Mouse (Mus musculus) left cerebral cortex, adult 18-20 months (tissue): Measurements from ENCODE around the gene Sf3a2. TPM values are rescaled to one million over a fixed set of nuclear protein-coding genes. Genes with fewer than 3 reads are reported as not detected.
"Not testable (repeated sequence)": the region's sequence is repeated elsewhere in the genome, so short reads cannot be mapped to it uniquely, and the experiment has no call there.

Experiments
- DNase-seq, 2 experiments: peaks; one replicate each; pipeline ENCODE4 v3.0.0; 2021 to 2022; ENCODE audit warnings: low spot score in 2 of 2, mixed read lengths in 1 of 2
- total RNA-seq, 2 experiments: library from RNA; stranded (reverse); gene quantifications; 2 replicates each; pipeline ENCODE4 v1.2.3; 2021

The Sf3a2 gene
- total RNA-seq, 2 experiments from 2014 or later = 46.8 to 53.3 TPM

- DNase-seq = no peak
These were observed 25.3 kb downstream of the Sf3a2 start for GRCm38 (mm10) chr10:80823316-80823715.

DNA sequence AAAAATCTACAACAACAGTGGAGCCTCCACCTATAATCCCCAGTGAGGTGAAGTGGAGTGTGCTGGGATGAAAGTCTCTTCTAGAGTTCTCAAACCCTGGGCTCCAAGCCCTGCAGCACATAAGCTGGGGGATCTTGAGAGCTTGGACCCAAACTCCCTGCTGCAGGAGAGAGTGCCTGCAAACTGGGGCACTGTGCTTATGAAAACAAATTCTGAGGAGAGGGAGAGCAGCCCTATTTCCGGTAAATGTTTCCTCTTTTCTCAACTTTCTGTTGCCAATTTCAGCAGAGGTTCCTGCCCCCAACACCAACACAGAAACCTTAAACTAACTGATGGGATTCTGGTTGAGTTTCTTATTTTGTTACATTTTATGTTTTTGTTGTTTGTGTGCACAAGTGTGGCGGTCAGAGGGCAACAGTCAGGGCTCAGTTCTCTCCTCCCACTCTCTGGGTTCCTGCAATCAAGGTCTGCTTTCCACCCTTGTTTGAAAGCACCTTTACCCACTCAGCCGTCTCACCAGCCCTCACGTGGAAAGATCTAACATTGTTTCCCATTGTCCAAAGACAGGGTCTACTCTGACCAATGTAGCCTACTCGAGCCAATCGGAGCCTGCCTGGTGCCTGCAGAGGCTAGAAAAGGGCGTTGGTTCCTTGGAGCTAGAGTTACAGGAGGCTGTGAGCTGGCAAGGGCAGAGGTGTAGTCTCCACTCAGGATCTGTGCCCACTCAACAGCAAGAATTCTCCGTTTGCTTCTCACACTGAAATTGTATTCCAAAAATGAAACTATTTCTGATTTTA lies 26.0 kb downstream of the Sf3a2 start:
- DNase-seq = no peak

GRCm38 (mm10) chr10:80824827-80825226 lies 26.8 kb downstream of the Sf3a2 start:
- DNase-seq = no peak

DNA sequence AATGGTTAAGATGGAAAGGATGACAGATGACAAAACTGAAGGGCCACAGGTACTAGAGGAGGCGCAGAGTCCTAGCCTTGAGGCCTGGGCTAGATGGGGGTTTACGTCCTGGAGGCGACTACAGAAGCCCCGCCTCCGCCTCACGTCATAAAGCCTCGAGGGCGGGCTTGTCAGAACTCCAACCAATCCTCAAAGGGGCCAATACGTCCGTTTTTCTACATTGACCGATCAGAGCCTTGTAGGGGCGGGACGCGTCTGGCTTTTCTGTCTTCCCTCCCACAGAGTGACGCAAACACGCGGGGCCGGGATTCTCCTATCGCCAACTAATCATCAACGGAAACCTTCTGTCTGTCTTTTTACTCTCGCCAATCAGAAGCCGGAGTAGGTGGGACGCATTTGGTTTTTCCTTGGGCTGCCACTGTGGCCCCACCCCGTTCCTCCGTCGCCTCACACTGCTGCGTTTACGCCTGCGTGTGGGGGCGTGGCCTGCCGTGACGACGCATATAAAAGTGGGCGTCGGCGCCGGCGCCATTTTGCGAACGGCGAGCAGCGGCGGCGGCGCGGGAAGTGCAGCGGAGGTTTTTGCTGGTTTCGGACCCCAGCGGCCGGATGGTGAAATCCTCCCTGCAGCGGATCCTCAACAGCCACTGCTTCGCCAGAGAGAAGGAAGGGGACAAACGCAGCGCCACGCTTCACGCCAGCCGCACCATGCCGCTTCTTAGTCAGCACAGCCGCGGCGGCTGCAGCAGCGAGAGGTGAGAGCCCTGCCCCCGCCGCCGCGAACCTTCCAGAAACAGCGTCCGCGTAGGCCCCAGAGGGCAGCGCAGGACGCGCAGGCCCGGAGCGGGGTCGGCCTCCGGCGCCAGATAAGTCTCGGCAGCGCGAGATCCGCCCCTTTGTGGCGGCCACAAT lies 28.4 kb downstream of the Sf3a2 start, which contains the start of gene Oaz1:
TSS of gene Oaz1 (plus strand) at position 506 of the 912 bp plus-strand sequence.
- peak; percentile 98 to 99 for DNase-seq

GRCm38 (mm10) chr10:80827063-80827869 lies 29.3 kb downstream of the Sf3a2 start:
- no peak for DNase-seq

GRCm38 (mm10) chr10:80827870-80828420 lies 29.9 kb downstream of the Sf3a2 start:
- no peak for DNase-seq

GRCm38 (mm10) chr10:80828587-80828986 lies 30.6 kb downstream of the Sf3a2 start:
- not testable (repeated sequence) for DNase-seq

DNA sequence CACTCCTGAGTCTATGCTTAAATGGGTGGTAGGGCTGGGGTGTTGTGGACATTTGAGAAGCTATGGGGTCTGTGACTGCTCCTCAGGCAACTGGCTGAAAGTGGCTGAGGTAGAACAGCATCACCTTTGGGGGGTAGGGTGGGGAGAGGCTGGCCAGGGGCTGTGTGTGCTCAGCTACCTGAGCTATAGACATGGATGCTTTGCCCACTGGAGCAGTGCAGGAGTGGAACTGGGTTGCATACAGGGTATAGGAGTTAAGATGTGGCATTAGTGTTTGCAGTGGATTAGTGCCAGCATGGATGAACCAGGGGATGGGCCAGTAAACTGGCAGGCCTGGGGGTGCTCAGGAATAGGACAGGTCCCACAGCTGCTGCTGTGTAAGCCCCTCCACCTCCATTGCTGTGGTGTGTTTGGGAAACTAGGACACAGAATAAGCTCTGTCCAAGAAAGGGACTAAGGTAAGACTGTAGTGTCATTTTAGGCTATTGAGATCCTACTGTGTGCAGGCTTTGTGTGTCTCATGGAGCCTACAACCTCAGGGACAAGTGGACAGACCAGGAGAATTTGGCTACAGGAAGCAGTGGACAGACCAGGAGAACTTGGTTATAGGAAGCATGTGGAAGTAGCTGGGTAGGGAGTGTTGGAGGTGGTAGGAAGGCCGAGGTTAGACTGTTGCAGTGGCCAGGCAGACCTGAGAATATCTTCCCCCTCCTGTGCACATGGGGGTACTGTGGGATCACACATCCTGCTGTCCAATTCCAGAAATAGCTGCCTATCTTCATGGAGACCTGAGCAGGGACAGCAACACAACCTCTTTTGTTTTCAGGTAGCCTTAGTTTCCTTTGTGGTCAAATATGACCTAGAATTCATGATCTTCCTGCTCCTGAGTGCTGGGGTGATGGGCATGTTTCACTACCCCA lies 31.6 kb downstream of the Sf3a2 start:
- DNase-seq = no peak

GRCm38 (mm10) chr10:80831136-80831535 lies 33.1 kb downstream of the Sf3a2 start:
- DNase-seq = no peak

DNA sequence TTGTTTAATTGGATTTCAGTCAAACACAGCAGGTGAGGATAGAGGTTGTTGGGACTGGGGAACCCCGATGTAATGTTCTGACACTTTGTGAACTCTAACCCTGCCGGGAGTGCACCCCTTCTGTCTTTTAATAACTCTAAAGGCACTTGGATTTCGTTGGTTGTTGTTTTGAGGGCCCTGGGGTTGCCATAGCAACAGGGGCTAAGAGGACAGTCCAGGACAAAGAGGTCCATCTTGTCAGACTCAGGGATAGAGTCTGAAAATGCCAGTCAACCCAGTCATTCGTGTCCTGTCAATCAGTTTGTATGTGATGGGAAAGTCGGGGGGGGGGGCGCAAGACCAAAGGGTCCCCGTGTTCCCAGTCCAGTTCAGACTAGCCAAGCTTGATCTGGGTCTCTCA lies 34.8 kb downstream of the Sf3a2 start:
- DNase-seq = no peak

GRCm38 (mm10) chr10:80835617-80836016 lies 37.6 kb downstream of the Sf3a2 start:
- no peak for DNase-seq

DNA sequence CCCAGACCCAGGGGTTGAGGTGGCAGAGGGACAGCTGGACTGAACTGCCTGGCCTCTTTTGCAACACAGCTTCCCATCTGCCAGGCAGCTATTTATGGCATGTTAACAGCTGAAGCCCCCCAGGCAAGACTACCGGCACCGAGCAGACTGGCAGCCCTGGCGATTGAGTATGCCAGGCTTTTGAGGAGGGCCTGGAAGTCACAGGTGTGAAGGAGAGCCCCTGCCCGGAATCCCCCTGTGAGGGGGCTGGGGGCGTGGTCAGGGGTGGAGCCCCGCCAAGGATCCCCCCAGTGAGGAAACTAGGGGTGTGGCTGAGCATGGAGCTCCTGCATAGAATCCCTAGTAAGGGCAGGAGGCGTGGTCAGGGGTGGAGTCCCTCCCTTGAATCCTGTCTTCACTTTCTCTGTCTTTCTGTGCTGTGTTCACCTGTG lies 39.0 kb downstream of the Sf3a2 start:
- no peak for DNase-seq

GRCm38 (mm10) chr10:80837827-80838226 lies 39.8 kb downstream of the Sf3a2 start:
- DNase-seq = no peak

- DNase-seq = no peak
These were observed 40.4 kb downstream of the Sf3a2 start for GRCm38 (mm10) chr10:80838346-80838912.

- no peak for DNase-seq
These were observed 41.9 kb downstream of the Sf3a2 start for GRCm38 (mm10) chr10:80839848-80840247.

DNA sequence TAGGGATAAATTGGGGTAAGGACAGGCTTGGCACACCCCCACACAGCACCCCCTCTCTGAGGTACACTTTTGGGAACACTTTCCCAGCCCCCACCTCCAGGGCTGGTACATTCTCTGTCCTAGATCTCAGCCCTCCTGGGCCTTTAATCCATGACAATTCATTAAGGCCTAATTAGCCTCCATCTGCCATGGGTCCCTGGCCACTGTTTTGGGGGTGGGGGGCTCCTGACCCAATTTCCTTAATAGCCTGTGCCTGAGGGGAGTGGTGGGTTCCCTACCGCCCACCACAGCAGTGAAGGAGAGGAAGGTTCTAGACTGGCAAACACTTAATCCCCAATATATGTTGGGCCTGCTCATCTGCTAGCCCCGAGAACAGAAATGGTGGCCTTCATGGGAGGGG lies 43.7 kb downstream of the Sf3a2 start:
- DNase-seq = no peak

GRCm38 (mm10) chr10:80842334-80842733 lies 44.3 kb downstream of the Sf3a2 start:
- peak; percentile 55 to 63 for DNase-seq

DNA sequence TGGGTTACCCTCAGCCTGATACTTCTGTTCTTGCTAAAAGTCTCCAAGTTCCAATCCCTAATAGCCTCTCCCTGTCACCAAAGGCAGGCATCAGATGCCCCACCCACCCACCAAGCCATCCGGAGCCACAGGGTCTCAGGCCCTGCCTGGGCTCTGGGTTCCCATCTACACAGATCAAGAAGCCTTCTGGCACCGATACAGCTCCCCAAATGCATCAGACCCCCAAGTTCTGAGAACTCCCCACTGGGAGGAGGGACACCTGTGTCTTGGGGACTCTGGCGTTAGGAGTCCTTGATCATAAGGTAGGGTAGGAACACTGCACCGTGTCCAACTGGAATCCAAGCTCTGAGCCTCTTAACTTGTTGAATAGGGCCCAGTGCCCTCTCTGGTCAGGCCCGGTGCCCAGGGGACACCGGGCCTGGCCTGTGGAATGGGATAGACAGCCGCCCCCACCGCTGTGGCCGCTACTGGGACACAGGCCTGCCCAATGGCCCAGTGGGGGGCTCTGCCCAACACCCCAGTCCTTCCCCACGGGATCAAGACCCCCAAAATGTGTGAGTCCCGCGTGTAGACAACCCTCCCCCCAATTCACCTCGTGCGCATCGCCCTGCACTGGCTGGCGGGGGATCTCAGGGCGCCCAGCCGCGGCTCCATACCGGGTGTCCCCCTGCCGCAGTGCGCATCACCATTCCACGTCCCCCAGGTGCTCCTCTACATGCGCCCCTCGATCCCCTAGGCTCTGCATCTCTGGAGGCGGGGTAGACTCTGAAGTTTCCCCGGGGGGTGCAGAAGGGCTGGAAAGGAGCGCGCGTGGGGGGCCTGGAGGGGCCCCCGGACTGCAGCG lies 45.3 kb downstream of the Sf3a2 start:
- no peak for DNase-seq
